Mouse (Mus musculus) layer of hippocampus, adult 11-12 months (tissue): ENCODE results near the gene Kirrel3.
A peak's percentile ranks its signal among the peaks of the same experiment; 100 is the strongest.

ENCODE experiments used
- DNase-seq: peaks from one replicate; pipeline ENCODE4 v3.0.0; 2022; ENCODE audit warnings: low spot score

Gene Kirrel3

DNA sequence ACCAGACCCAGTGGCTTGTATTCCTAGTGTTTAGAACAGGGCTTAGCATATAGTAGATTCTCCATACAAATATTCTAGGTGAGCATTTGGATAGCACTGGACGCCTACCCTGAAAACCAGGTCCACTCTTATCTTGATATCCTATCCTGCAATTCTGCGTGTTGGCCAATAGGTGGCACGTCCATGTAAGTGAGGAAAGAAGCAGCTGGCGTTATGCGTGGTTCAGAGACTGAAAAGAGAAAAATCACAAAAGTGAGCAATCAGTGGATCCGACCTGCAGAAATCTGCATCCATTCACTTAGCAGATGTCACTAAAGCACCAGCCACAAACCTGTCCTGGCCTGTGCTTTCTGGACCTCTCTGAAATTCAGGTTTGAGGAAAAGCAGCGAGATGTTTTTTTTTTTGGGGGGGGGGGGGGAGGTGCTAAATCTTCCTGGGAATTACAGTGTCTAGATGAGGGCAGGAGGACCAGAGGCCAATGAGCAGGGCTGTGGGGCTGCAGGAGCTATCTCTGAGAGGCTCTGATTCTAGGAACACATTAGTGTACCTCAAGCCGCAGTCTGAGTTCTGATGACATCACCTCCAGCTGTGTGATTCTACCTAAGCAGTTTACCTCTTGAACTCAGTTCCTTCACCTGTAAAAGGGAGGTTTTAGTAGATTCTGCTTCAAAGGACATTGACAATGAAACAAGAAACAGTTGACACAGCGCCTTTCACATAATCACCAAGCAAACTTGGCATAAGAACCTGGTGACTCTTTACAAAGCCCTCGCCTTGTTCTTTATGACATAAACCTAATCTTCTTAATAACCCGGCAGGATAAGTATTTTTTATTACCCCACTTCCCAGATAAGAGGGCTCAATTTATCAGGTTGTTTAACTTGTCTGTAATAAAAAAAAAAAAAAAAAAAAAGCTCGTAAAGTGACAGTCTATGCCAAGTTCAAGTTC lies 498.1 kb downstream of the Kirrel3 start:
- DNase-seq: peak; percentile 44

DNA sequence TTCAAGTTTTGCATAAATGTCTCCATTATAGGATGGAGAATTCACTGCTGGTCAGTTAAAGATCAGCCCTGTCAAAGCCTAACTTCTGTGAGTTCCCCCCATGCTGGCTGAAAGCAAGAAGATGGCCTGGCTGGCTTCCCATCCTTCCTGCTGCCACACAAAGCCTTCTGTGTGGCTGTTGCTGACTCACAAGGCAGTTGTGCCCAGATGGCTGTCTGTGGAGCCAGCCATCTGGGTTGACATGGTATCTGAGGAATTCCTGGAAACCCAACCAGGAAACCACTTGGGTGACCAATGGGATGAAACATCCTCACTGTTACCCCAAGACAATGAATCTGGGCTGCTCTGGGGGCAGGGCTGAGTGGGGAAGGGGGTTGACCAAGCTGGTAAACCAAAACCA lies 500.5 kb downstream of the Kirrel3 start:
- DNase-seq: peak; percentile 77

DNA sequence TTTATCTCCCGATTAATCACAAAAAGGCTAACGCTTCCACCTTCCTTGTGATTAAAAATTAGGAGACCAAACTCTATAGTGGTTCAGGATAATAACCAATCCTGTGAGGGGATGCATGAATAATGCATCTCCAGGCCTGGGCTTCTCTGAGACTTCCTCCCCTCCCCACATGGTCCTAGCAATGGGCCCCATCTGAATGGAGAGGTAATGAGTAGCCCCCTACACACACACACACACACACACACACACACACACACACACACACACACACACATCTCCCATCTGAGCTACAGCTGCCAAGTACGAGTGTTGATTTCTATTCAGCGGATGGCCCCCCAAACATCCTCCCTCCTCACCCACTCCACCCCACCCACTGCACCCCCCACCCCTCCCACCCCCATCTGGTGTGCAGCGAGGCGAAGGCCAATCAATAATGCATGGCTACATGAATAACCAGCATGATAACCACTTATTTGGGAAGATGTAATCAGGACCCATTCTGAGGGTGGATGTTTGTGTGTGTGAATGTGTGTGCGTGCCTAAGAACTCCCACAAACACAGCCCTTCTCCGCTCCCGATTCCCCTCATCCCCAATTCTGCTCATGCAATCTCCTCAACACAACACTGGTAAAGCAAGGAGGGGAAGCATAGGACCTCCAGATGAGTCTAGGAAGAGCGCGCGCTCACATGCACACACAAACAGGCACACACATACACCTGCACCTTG lies 501.9 kb downstream of the Kirrel3 start:
- DNase-seq: no peak

DNA sequence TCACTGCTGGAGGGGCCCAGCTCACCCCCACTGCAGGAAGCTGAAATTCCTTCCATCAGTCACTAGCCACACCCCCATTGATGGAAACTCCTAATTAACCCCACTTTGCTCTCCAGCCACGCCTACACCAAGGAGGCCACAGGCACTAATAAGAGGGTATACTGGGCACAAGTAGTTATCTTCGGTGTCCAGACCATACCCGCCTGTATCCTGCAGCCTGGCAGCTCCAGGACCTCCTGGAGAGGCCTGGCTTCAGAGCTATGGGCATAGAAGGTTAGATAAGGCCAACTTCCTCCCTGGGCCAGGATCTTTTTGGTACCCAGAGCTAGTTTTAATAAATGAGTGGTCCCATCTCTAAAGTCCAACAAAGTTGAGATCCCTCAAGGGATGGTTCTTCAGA lies 503.0 kb downstream of the Kirrel3 start:
- DNase-seq: no peak

DNA sequence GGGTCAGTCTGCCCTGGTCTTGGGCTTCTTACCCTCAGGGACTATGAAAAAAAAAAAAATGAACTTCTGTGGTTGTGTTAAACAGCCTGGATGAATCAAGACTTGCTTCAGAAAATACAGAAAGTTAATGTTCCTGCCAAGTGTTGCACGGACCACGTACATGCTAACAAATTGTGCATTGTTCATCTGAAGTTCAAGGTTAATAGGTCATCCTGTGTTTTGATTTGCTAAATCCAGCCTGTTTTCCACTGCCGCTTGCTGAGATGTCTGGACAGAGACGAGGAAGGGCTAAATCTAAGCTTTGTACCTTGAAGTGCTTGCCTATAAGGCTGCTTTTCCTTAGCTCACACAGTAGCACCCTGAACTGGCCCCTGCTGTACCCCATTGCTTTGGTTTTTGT lies 506.5 kb downstream of the Kirrel3 start:
- DNase-seq: no peak

DNA sequence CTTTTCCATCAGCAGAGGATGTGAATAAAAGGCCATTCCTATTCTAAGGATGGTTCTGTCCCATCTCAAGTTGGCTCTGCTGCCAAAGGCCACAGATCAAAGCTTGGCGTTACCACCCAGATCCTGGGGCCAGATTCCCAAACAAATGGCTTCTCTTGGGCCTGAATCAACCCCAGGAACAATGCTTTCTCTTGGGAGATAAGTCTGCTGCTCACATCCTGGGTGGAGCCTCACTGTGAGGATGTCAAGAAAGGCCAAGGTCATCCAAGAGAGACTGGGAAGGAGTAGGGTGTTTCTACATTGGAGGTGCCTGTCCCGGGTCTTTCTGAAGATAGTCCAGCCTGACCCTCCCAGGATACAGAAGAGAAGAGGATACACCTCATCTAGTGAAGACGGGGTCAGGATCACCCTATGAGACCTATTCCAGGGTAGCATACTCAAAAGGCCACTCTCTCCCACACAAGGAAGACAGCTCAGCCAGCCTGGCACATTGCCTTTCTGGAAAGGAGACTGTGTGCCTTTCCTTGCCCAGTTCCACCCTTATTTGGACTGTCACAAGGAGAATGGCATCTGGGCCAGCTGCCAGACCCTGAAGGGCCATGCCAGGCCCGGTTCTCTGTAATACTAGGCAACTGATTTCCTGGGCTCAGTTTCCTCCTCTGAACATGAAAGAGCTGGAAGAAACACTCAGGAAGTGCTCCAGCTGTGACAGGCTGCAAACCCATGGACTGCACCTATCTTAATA lies 507.9 kb downstream of the Kirrel3 start:
- DNase-seq: peak; percentile 80

DNA sequence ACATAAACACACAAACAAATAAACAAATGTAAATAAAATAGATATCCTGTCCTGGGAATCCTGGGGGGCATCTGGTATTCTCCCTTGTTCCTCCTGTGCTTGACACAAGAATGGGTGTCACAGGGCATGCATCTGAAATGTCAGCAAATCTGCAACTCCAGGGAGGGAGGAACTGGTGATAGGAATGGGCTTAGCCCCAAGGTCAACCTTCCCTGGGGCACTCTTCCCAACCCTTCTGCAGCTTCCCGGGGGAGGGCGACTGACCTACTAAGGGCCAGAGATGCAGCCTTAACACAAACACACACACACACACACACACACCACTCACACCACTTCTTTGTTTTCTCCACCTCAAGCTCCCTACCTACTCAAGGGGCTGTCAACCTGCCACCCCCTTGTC lies 509.4 kb downstream of the Kirrel3 start:
- DNase-seq: no peak

DNA sequence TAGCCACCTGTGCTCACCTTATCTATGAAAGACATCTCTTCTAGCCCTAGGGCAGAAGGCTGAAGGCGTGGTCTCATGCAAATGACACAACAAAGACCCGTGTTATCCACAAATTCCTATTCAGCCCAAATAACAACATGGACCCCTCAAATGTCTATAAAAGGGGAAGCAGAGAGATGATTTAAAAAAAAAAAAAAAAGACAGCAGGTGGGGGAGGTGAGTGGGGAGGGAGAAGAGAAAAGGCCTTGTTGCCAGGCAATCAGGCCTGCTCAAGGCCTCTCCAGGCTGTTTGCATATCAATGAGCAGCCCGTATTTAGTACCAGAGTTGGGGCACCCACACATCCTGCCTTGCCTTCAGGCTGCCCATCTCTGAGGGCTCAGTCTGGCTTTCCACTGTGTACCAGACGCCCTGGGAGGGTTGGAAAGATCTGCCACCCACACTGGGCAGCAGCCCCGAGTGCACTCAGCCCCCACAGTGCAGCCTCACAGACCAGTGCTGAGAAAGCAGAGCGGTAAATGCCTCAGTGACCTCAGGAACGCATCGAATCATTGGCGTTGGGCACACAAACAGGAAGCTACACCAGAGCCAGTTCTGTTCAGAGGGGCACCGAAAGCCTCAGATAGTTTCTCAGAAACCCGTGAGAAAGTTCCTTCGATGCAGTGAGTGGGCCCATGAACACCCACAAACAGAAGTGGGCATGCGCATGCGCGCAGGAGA lies 510.1 kb downstream of the Kirrel3 start:
- DNase-seq: peak; percentile 30

DNA sequence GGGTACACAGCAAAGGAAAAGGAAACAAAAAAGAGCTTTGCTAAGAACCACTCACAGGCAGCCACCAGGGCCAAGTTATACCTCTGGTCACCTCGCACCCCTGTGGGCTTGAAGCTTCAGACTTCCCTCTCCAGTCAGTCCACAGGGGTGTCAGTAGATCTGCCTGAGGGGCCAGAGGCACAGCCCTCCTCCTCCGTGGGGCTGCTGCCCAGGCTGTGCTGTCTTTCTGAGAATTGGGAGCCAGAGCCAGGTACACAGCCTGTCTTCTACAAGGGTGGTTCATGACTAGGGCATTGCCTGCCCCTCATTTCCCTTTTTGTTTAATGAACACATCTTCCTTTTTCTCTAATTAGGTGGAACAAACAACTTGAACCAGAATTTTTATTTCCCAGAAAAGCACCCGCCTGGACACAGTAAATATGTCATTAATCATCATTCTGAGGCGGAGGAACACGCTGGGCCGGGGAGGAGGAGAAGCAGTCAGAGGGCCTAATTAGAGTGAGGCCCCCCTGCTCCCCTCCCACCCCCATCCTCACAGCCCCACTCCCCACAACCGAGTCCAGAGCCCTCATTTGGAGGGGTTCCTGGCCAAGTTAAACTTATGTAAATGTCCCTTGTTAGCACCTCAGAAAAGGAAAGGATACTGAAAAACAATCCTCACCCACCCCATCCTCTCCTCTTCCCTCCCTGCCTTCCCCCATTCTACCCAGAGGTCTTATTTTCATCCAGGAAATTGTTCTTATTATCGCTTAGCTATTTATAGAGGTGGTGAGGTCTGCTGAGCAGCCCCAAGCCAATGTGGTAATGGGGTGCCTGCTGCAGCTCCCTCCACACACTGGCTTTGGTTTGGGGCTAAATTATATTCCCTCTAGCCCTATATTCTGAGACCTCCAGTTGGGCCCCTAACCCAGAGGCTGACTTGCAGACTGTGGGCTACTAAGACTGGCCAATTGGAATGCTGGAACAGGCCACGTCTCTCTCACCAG lies 512.5 kb downstream of the Kirrel3 start:
- DNase-seq: no peak

DNA sequence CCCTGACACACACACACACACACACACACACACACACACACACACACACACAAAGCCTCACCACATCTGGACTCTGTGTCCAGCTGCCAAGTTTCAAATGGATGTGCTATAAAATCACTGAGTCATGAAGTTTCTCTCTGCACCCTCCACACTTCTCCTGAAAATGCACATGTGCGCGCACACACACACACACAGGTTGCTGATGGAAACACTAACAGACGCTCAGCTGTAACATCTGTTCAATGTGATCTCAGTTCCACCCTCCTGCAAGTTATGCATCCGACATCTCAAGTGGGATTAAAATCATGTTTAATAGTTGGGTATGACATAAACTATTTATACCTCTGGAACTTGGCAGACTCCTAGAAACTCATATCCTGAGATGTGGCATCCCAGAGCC lies 518.4 kb downstream of the Kirrel3 start:
- DNase-seq: no peak

DNA sequence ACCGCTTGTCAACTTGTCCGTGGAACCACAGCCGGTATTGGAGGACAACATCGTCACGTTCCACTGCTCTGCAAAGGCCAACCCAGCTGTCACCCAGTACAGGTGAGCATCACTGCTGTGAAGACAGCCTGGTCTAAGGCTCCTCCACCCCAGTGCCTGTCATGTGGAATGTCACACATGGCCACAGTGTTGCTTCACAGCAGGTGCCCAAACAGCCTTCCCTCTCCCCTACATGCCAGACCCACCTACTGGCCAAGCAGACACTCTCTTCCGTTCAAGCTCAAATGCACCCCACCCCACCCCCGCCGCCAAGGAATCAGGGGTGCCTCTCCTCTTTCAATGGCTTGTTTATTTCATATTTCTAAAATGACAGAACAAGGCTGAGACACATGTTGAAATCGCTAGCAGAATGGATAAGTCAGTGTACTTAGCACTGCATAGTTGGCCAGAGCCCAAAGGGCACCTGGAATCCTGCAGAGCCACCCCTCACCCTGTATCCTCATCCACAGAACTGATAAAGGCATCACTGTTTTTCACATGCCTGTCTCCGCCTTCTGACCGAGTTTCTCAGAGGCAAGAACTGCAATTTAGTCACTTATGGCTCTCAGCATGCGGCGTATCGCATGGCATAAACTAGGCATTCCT lies 522.1 kb downstream of the Kirrel3 start:
- DNase-seq: no peak

DNA sequence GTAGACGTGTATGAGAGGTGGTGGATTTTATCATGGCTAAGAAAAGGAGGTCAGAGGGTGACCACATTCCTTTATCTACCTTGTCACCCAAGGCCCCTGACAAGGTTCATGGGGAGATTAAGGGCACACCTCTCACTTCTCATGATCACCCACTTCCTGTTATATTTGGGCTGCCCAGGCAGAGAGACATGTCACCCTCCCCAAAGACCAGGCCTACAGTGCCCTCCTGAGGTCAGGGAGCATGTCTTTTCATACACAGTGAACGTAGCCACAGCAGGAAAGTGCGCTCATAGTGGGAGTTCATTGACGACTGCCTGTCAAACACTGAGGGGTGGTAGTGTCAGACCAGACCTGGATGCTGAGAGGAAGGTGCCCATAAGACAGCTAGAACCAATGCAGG lies 531.1 kb downstream of the Kirrel3 start:
- DNase-seq: no peak

DNA sequence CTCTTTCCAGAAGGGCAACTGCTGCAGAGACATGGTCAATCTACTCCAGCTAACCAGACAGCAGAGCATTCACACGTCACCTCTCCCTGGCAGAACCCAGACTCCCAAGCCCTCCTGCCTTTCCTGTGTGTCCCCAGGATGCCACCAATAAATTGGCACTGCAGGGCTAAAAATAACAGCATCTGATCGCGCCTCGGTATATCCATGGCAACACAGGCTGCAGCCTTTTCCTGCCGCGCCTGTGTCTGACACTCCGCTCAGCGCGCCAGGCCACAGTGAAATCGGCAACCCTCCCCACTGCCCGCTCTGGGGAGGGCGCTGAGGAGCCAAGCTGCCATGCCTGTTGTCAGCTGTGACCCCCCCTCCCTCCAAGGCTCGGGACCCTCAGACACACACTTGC lies 531.9 kb downstream of the Kirrel3 start:
- peak; percentile 66 for DNase-seq

DNA sequence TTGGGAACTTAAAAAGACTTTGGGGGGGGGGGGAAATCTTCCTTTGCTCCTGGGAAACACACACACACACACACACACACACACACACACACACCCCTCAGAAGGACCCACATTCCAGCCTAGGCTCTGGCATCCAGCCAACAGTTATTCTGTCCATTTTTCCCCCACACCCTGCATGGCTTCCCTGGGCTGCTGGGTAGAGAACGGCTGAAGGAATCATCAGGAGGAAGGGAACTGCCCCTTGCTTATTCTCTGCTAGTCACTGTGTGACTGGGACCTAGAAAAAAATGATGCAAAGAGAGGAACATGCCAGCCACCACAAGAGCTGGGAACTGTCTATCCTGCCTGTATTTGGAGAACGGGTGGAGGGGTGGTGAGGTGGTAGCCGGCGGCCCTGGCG lies 532.4 kb downstream of the Kirrel3 start:
- no peak for DNase-seq

DNA sequence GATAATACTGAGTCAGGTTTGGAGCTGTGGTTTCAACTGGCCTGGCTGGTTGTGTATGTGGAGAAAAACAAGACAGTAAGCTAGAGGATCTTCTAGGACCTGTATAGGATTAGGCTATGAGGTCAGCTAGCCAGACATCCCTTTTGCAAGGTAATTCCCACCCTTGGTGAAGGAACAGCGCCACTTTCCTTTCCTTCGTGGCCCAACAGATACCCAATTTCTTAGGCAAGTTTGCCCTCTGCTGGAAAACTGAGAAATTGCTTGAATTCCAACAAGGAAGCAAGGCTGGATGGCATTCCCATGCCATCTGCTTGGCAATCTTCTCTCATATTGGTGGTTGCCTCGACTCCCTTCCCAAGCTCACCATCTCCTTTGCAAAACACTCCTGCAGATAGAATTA lies 533.7 kb downstream of the Kirrel3 start:
- peak; percentile 83 for DNase-seq

DNA sequence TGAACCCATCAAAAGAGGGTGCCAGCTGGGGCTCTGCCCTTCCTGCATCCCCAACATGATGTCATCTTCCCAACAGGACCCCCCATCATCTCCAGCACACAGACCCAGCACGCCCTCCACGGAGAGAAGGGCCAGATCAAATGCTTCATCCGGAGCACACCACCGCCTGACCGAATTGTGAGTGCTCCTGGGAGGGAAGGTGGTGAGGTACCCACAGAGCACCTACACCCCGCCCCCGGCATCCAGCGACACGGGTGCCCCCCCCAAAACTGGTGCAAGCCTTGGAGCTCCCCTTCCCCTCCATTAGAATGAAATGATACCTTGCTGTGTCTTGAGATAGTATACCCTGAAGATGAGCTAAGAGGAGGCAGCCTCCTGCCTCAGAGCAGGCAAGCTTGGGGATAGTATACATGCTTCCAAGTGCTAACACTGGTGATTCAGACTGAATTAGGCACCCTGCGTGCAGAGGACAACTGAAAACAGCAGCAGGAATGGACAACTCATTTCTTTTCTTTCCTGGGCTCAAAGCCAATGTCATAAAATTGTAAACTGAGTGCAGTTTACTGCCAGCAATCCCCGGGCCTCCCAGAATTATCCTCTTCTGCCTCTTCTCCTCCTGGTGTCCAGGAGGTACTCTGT lies 534.4 kb downstream of the Kirrel3 start:
- no peak for DNase-seq

DNA sequence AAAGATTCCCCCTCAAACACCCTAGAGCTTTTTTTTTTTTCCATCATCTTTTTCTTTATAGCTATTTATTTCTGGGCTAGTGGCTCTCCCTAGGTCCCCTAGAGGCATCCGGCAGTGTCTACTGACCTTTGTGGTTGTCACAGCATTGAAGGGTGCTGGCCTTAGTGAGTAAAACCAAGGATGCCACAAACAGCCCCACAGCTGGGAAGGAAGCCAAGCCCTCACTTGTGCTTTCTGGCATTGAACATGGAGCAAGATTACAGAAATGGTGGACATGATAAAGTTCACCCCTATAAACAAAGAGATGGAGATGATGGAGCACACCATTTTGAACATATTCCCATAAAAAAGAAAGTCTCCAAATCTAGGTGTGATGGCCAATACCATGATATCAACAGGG lies 536.0 kb downstream of the Kirrel3 start:
- no peak for DNase-seq

DNA sequence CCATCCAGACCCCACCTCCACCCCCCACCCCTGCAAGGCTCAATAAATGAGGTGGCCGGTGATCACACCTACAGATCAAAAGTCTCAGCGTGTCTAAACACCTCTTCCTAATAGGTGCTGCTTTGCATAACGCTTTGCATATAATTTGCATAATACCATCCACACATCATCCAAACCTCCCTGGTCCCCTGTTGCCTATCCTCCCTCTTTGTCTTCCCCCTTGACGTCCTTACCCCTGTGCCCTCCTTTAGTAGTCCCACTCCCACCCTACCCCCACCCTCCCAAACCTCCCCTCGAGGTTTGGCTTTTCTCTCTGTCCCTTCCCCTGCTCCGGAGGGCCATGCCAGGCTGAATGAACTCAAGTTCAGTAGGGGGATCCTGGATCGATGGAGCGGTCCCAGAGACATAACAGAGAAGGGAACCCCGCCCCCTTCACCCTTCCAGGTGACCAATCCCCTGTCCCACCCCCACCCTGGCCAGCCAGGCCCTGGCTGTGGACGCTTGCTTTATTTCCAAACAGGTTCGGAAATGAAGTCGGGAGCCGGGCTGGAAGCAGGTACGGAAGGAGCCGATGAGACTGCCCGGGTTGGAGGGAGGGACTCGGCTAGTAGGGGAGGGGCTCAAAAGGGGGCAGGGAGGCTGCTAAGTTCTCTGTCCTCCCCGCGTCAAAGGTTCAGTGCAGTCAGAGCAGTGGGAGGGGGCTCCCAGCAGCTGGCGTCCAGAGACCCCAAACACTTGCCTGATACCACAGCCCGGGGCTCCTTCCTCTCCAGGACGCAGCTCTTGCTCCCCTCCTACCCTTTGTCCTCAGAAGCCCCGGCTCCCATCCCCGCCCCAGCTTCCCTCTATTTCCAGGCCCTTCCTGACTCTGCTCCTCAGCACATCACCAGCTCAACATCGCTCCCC lies 539.1 kb downstream of the Kirrel3 start:
- no peak for DNase-seq

DNA sequence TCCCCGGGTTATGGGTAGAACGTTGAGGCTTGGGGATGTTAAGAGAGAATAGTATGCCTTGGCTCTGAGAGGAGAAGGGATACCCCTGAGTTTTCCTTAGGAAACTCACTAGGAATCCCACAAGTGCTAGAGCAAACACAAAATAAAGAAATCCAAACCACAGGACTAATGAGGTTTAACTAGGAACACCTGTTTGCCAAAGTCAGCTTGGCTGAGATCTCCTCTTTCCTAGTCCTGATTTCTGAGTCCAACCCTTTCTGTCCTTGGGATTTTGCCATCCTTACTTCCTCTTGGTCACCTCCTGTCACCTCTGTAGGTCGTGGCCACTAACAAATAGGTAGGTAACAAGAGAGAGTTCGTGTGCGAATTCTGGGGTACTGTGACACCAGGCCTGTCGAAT lies 540.6 kb downstream of the Kirrel3 start:
- DNase-seq: no peak
